Mouse (Mus musculus) layer of hippocampus, postnatal 14 days (tissue): ENCODE measurements at regions not wholly inside any gene's neighbourhood (a gene's known extent, or its start where the extent isn't known, plus 50 kb on each side); places are given as distances from the start of the nearest gene placed in this dataset.

Source experiments
- DNase-seq, 2 experiments: peaks; one replicate each; pipeline ENCODE4 v3.0.0; 2021 to 2022; ENCODE audit warnings: low spot score in 2 of 2, mixed read lengths in 1 of 2

GRCm38 (mm10) chr7:60293556-60293955 lies 153.5 kb upstream of the Snrpn start:
- DNase-seq = no peak

- peak; percentile 1 to 3 for DNase-seq
These were observed 104.3 kb upstream of the Snrpn start for GRCm38 (mm10) chr7:60244187-60244866.

GRCm38 (mm10) chr7:60243746-60244145 lies 103.7 kb upstream of the Snrpn start:
- DNase-seq = peak; percentile 11 to 57

GRCm38 (mm10) chr7:60238595-60239195 lies 98.7 kb upstream of the Snrpn start:
- peak in 1 of 2 experiments; percentile 15 for DNase-seq

- peak; percentile 24 to 32 for DNase-seq
These were observed 76.6 kb upstream of the Snrpn start for GRCm38 (mm10) chr7:60216358-60217273.
